Mouse (Mus musculus): ENCODE data around the gene Gpc3.

- no peak for TF ChIP-seq POLR2AphosphoS2 (IDR thresholded peaks at IDR 0.05; ENCODE audit: low read depth, low read length)
- no peak for TF ChIP-seq CTCF (conservative IDR thresholded peaks at IDR 0.05 in 1 of 2, IDR thresholded peaks at IDR 0.05 in 1 of 2; ENCODE audit: low read depth in 2 of 2, low read length in 2 of 2)
- TF ChIP-seq ZNF384 (IDR thresholded peaks at IDR 0.05; ENCODE audit: low read depth, low read length), result no peak
- TF ChIP-seq POLR2A (IDR thresholded peaks at IDR 0.05; ENCODE audit: low read depth, low read length), result no peak
- TF ChIP-seq UBTF (IDR thresholded peaks at IDR 0.05; ENCODE audit: low read depth, low read length), result no peak
- TF ChIP-seq RAD21 (IDR thresholded peaks at IDR 0.05; ENCODE audit: low read depth, low read length), result no peak
- TF ChIP-seq ETS1 (conservative IDR thresholded peaks at IDR 0.05; ENCODE audit: low read depth, low read length), result no peak
These were observed 200.8 kb downstream of the Gpc3 start for GRCm38 (mm10) chrX:52412936-52413335.

Measured in CH12.LX (cell line).